Mouse (Mus musculus): ENCODE data around the gene Ppp1r26. TPM values are rescaled to one million over a fixed set of nuclear protein-coding genes. Genes with fewer than 3 reads are reported as not detected.
"Not testable (repeated sequence)": the region's sequence is repeated elsewhere in the genome, so short reads cannot be mapped to it uniquely, and the experiment has no call there.

The Ppp1r26 gene
- total RNA-seq, 2 experiments from 2014 or later, result 14.5 to 17.3 TPM

GRCm38 (mm10) chr2:28456616-28457015, 10.0 kb downstream of the Ppp1r26 start:
- DNase-seq (ENCODE audit: low spot score in 2 of 2), result no peak
- no peak overlapping the region for H3K27ac ChIP-seq
- no peak for TF ChIP-seq CTCF (conservative IDR thresholded peaks at IDR 0.05)
- H3K4me3 ChIP-seq, result no peak overlapping the region

GRCm38 (mm10) chr2:28463919-28464318, 17.3 kb downstream of the Ppp1r26 start:
- peak; percentile 93 for TF ChIP-seq CTCF (conservative IDR thresholded peaks at IDR 0.05)
- H3K4me3 ChIP-seq, result no peak overlapping the region

GRCm38 (mm10) chr2:28464919-28465318, 18.3 kb downstream of the Ppp1r26 start:
- no peak for TF ChIP-seq CTCF (conservative IDR thresholded peaks at IDR 0.05)
- Histone ChIP-seq H3K4me3 (no peak overlapping the region), H3K27ac (no peak overlapping the region)
- DNase-seq (ENCODE audit: low spot score in 2 of 2), result no peak

More at GRCm38 (mm10) chr2:28463919-28464318, 17.3 kb downstream of the Ppp1r26 start:
- H3K27ac ChIP-seq, result no peak overlapping the region
- peak; percentile 49 to 76 for DNase-seq (ENCODE audit: low spot score in 2 of 2)

GRCm38 (mm10) chr2:28465836-28466518, 19.4 kb downstream of the Ppp1r26 start, which contains the start of gene 1700007K13Rik:
Gene 1700007K13Rik, minus strand, starts transcription at chr2:28466332.
- DNase-seq (ENCODE audit: low spot score in 2 of 2), result peak; percentile 70 to 76
- H3K27ac ChIP-seq, result peak within 1 kb of the TSS; percentile 6; the same call in 1 of the 2 replicates
- peak within 1 kb of the TSS; percentile 22 for H3K4me3 ChIP-seq
- no peak for TF ChIP-seq CTCF (conservative IDR thresholded peaks at IDR 0.05)

GRCm38 (mm10) chr2:28467860-28468485, 21.4 kb downstream of the Ppp1r26 start, which contains the start of gene Mrps2:
Gene Mrps2, plus strand, starts transcription at chr2:28468066.
- peak; percentile 79 to 90 for DNase-seq (ENCODE audit: low spot score in 2 of 2)
- peak within 1 kb of the TSS; percentile 93 for H3K27ac ChIP-seq
- peak within 1 kb of the TSS; percentile 93 for H3K4me3 ChIP-seq
- TF ChIP-seq CTCF (conservative IDR thresholded peaks at IDR 0.05), result peak; percentile 90

- DNase-seq (ENCODE audit: low spot score in 2 of 2), result no peak
- Histone ChIP-seq H3K4me3 (peak overlapping the region; percentile 93), H3K27ac (peak overlapping the region; percentile 93)
- TF ChIP-seq CTCF (conservative IDR thresholded peaks at IDR 0.05), result no peak
Measured at GRCm38 (mm10) chr2:28468486-28469225, 22.1 kb downstream of the Ppp1r26 start.

- no peak overlapping the region for H3K27ac ChIP-seq
- TF ChIP-seq CTCF (conservative IDR thresholded peaks at IDR 0.05), result no peak
- no peak for DNase-seq (ENCODE audit: low spot score in 2 of 2)
- H3K4me3 ChIP-seq, result no peak overlapping the region
Measured at GRCm38 (mm10) chr2:28469461-28469860, 22.9 kb downstream of the Ppp1r26 start.

- H3K27ac ChIP-seq, result no peak overlapping the region
- no peak overlapping the region for H3K4me3 ChIP-seq
- no peak for DNase-seq (ENCODE audit: low spot score in 2 of 2)
- no peak for TF ChIP-seq CTCF (conservative IDR thresholded peaks at IDR 0.05)
Measured at GRCm38 (mm10) chr2:28470591-28470990, 24.0 kb downstream of the Ppp1r26 start.

GRCm38 (mm10) chr2:28472011-28472410, 25.4 kb downstream of the Ppp1r26 start:
- not testable (repeated sequence) for DNase-seq (ENCODE audit: low spot score in 2 of 2); H3K27ac ChIP-seq; H3K4me3 ChIP-seq

- not testable (repeated sequence) for H3K27ac ChIP-seq; DNase-seq (ENCODE audit: low spot score in 2 of 2); H3K4me3 ChIP-seq
Measured at GRCm38 (mm10) chr2:28477993-28478392, 31.4 kb downstream of the Ppp1r26 start.

- TF ChIP-seq CTCF (conservative IDR thresholded peaks at IDR 0.05), result no peak
Measured at GRCm38 (mm10) chr2:28479208-28480204, 32.9 kb downstream of the Ppp1r26 start.

GRCm38 (mm10) chr2:28483861-28484260, 37.3 kb downstream of the Ppp1r26 start:
- Histone ChIP-seq H3K4me3 (no peak overlapping the region), H3K27ac (no peak overlapping the region)
- DNase-seq (ENCODE audit: low spot score in 2 of 2), result no peak
- TF ChIP-seq CTCF (conservative IDR thresholded peaks at IDR 0.05), result no peak

More at GRCm38 (mm10) chr2:28479208-28480204, 32.9 kb downstream of the Ppp1r26 start:
- DNase-seq (ENCODE audit: low spot score in 2 of 2), result no peak
- Histone ChIP-seq H3K27ac (no peak overlapping the region), H3K4me3 (no peak overlapping the region)

Data from layer of hippocampus, adult 2 months (tissue).